Mouse (Mus musculus) MEL (cell line): Measurements from ENCODE around the gene Acad10.

Experiments
- CHD2 ChIP-seq: IDR thresholded peaks from 2 replicates; pipeline ENCODE4 v1.6.1; 2011; ENCODE audit warnings: low read length, improper control_type of control experiment
- CTCF ChIP-seq, 3 experiments: IDR thresholded peaks in 2 of 3; conservative IDR thresholded peaks in 1 of 3; 2 replicates each; pipeline ENCODE4 v1.5.1; 2011 to 2012; ENCODE audit warnings: low read length in 3 of 3, low read depth in 2 of 3, mild to moderate bottlenecking in 2 of 3, improper control_type of control experiment in 1 of 3, inconsistent platforms in 1 of 3, mixed read lengths in 1 of 3, moderate library complexity in 1 of 3; ENCODE audit not compliant: control insufficient read depth in 1 of 3, insufficient read depth in 1 of 3, poor library complexity in 1 of 3, severe bottlenecking in 1 of 3
- E2F4 ChIP-seq: IDR thresholded peaks from 2 replicates; pipeline ENCODE4 v1.6.1; 2011; ENCODE audit warnings: low read depth, low read length, improper control_type of control experiment, borderline replicate concordance
- EP300 ChIP-seq, 2 experiments: IDR thresholded peaks; 2 replicates each; pipeline ENCODE4 v1.6.1; 2011; ENCODE audit warnings: improper control_type of control experiment in 2 of 2, low read length in 2 of 2, low read depth in 1 of 2, mild to moderate bottlenecking in 1 of 2
- GATA1 ChIP-seq: IDR thresholded peaks from 2 replicates; pipeline ENCODE4 v1.6.1; 2011; ENCODE audit warnings: low read depth, low read length, improper control_type of control experiment
- JUND ChIP-seq: IDR thresholded peaks from 2 replicates; pipeline ENCODE4 v1.6.1; 2011; ENCODE audit warnings: low read depth, mild to moderate bottlenecking, improper control_type of control experiment, low read length
- KAT2A ChIP-seq: conservative IDR thresholded peaks from 2 replicates; pipeline ENCODE4 v1.6.1; 2012; ENCODE audit warnings: low read depth, low read length, improper control_type of control experiment, inconsistent platforms
- MAFK ChIP-seq: IDR thresholded peaks from 2 replicates; pipeline ENCODE4 v1.6.1; 2011; ENCODE audit warnings: low read depth, mild to moderate bottlenecking, low read length, improper control_type of control experiment, borderline replicate concordance
- POLR2A ChIP-seq, 2 experiments: IDR thresholded peaks; 2 replicates each; pipeline ENCODE4 v1.6.1; 2011 to 2012; ENCODE audit warnings: low read length in 2 of 2, mild to moderate bottlenecking in 2 of 2, control low read depth in 1 of 2, improper control_type of control experiment in 1 of 2, low read depth in 1 of 2, moderate library complexity in 1 of 2; ENCODE audit not compliant: control insufficient read depth in 1 of 2, insufficient read depth in 1 of 2, poor library complexity in 1 of 2
- POLR2AphosphoS2 ChIP-seq: IDR thresholded peaks from 2 replicates; pipeline ENCODE4 v1.6.1; 2011; ENCODE audit warnings: low read length, improper control_type of control experiment
- RAD21 ChIP-seq: IDR thresholded peaks from 2 replicates; pipeline ENCODE4 v1.6.1; 2011; ENCODE audit warnings: mild to moderate bottlenecking, low read depth, low read length, improper control_type of control experiment
- SIN3A ChIP-seq: IDR thresholded peaks from 2 replicates; pipeline ENCODE4 v1.6.1; 2012; ENCODE audit warnings: low read length, improper control_type of control experiment, inconsistent platforms
- ZNF384 ChIP-seq: IDR thresholded peaks from 2 replicates; pipeline ENCODE4 v1.6.1; 2012; ENCODE audit warnings: low read depth, mild to moderate bottlenecking, inconsistent platforms, low read length, improper control_type of control experiment

DNA sequence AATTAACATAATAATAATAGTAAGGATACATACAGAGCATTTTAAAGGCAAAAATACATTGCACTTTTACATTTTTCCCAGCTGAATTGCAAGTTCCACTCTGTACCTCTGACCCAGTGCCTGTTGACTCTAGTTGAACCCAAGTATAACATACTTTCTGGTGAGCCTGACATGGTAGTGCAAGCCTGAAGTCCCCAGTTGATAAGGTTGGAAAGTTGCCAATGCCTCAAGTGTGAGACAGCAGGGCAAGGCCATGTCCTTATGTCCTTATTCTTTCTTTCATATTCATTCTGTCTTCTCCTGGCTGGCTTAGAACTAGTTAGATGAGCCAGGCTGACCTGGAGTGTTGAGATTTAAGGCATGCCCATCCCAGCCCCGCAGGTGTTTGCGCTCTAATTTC, 21.9 kb upstream of the Acad10 start:
- TF ChIP-seq POLR2A (IDR thresholded peaks at IDR 0.05; ENCODE audit: control insufficient read depth in 1 of 2, insufficient read depth in 1 of 2, low read depth in 1 of 2, low read length in 2 of 2, poor library complexity in 1 of 2) (no peak), E2F4 (no peak), MAFK (no peak), CTCF (IDR thresholded peaks at IDR 0.05 in 2 of 3, conservative IDR thresholded peaks at IDR 0.05 in 1 of 3; ENCODE audit: control insufficient read depth in 1 of 3, insufficient read depth in 1 of 3, low read depth in 2 of 3, low read length in 3 of 3, poor library complexity in 1 of 3, severe bottlenecking in 1 of 3) (no peak), ZNF384 (no peak), KAT2A (no peak), EP300 (IDR thresholded peaks at IDR 0.05; ENCODE audit: low read depth in 1 of 2, low read length in 2 of 2) (no peak), CHD2 (no peak), POLR2AphosphoS2 (no peak), GATA1 (no peak), SIN3A (no peak), RAD21 (no peak), JUND (no peak)
